Mouse (Mus musculus): ENCODE results near the gene Ltb. TPM values are rescaled to one million over a fixed set of nuclear protein-coding genes. Genes with fewer than 3 reads are reported as not detected.

The Ltb gene
- polyA plus RNA-seq, 1 experiment from 2014 or later = 0.63 TPM

- Histone ChIP-seq H3K9me3 (replicated peaks) (no peaks in the 10 kb centered on the region), H3K27me3 (replicated peaks) (peaks cover 44% of the 10 kb centered on the region), H3K27ac (replicated peaks) (no peak overlapping the region), H3K4me1 (peaks cover 16% of the 10 kb centered on the region), H3K36me3 (no peaks in the 10 kb centered on the region), H3K9ac (replicated peaks) (no peak overlapping the region), H3K4me2 (no peak overlapping the region), H3K4me3 (replicated peaks) (no peak overlapping the region)
- WGBS = 47% methylated on average over 6 of the region's 6 CpGs
- ATAC-seq (ENCODE audit: low FRiP score) = no peak
These were observed 2.9 kb downstream of the Ltb start for GRCm38 (mm10) chr17:35197126-35197525.

- peaks cover 16% of the 10 kb centered on the region for H3K4me1 ChIP-seq
- no peaks in the 10 kb centered on the region for H3K9me3 ChIP-seq (replicated peaks)
- ATAC-seq (ENCODE audit: low FRiP score) = no peak
- peaks cover 44% of the 10 kb centered on the region for H3K27me3 ChIP-seq (replicated peaks)
- H3K9ac ChIP-seq (replicated peaks) = no peak overlapping the region
- no peak overlapping the region for H3K4me2 ChIP-seq
- H3K4me3 ChIP-seq (replicated peaks) = no peak overlapping the region
- WGBS = 71% methylated on average over 7 of the region's 7 CpGs
- H3K27ac ChIP-seq (replicated peaks) = no peak overlapping the region
- H3K36me3 ChIP-seq = no peaks in the 10 kb centered on the region
These were observed 3.8 kb downstream of the Ltb start for GRCm38 (mm10) chr17:35198029-35198428.

GRCm38 (mm10) chr17:35198946-35199345 is 4.7 kb downstream of the Ltb start:
- Histone ChIP-seq H3K4me3 (replicated peaks) (no peak overlapping the region), H3K9ac (replicated peaks) (no peak overlapping the region), H3K27ac (replicated peaks) (no peak overlapping the region), H3K36me3 (no peaks in the 10 kb centered on the region), H3K27me3 (replicated peaks) (peaks cover 50% of the 10 kb centered on the region), H3K9me3 (replicated peaks) (no peaks in the 10 kb centered on the region), H3K4me1 (peaks cover 16% of the 10 kb centered on the region), H3K4me2 (no peak overlapping the region)
- ATAC-seq (ENCODE audit: low FRiP score) = no peak
- WGBS = 21% methylated on average over 8 of the region's 8 CpGs

- Histone ChIP-seq H3K4me3 (replicated peaks) (no peak overlapping the region), H3K27me3 (replicated peaks) (peaks cover 48% of the 10 kb centered on the region), H3K4me2 (no peak overlapping the region), H3K9me3 (replicated peaks) (no peaks in the 10 kb centered on the region), H3K27ac (replicated peaks) (no peak overlapping the region), H3K36me3 (no peaks in the 10 kb centered on the region), H3K4me1 (peaks cover 10% of the 10 kb centered on the region), H3K9ac (replicated peaks) (no peak overlapping the region)
- WGBS = 90% methylated on average over 11 of the region's 11 CpGs
- ATAC-seq (ENCODE audit: low FRiP score) = no peak
These were observed 6.2 kb downstream of the Ltb start for GRCm38 (mm10) chr17:35200398-35200797.

GRCm38 (mm10) chr17:35201128-35201527 is 6.9 kb downstream of the Ltb start:
- no peaks in the 10 kb centered on the region for H3K9me3 ChIP-seq (replicated peaks)
- H3K4me1 ChIP-seq = peaks cover 3% of the 10 kb centered on the region
- no peak overlapping the region for H3K9ac ChIP-seq (replicated peaks)
- 77% methylated on average over 11 of the region's 11 CpGs for WGBS
- no peak for ATAC-seq (ENCODE audit: low FRiP score)
- no peak overlapping the region for H3K4me2 ChIP-seq
- H3K36me3 ChIP-seq = no peaks in the 10 kb centered on the region
- H3K4me3 ChIP-seq (replicated peaks) = no peak overlapping the region
- peaks cover 41% of the 10 kb centered on the region for H3K27me3 ChIP-seq (replicated peaks)
- no peak overlapping the region for H3K27ac ChIP-seq (replicated peaks)

GRCm38 (mm10) chr17:35201787-35202186 is 7.5 kb downstream of the Ltb start, which contains the start of gene Tnf:
Tnf (minus strand) TSS chr17:35202007.
- no peak within 1 kb of the TSS for H3K27ac ChIP-seq (replicated peaks)
- 37% methylated on average over 13 of the region's 13 CpGs for WGBS
- ATAC-seq (ENCODE audit: low FRiP score) = no peak
- H3K27me3 ChIP-seq (replicated peaks) = peaks cover 35% of the 10 kb centered on the region
- no peak within 1 kb of the TSS for H3K9ac ChIP-seq (replicated peaks)
- H3K4me2 ChIP-seq = no peak within 1 kb of the TSS
- no peak within 1 kb of the TSS for H3K4me3 ChIP-seq (replicated peaks)
- H3K36me3 ChIP-seq = no peaks in the 10 kb centered on the region
- H3K9me3 ChIP-seq (replicated peaks) = no peaks in the 10 kb centered on the region
- H3K4me1 ChIP-seq = no peaks in the 10 kb centered on the region

- no peak for ATAC-seq (ENCODE audit: low FRiP score)
- peaks cover 30% of the 10 kb centered on the region for H3K27me3 ChIP-seq (replicated peaks)
- no peaks in the 10 kb centered on the region for H3K9me3 ChIP-seq (replicated peaks)
- H3K36me3 ChIP-seq = no peaks in the 10 kb centered on the region
- no peak overlapping the region for H3K4me3 ChIP-seq (replicated peaks)
- H3K4me1 ChIP-seq = no peaks in the 10 kb centered on the region
- H3K27ac ChIP-seq (replicated peaks) = no peak overlapping the region
- no peak overlapping the region for H3K4me2 ChIP-seq
- no peak overlapping the region for H3K9ac ChIP-seq (replicated peaks)
- 82% methylated on average over 4 of the region's 4 CpGs for WGBS
These were observed 8.2 kb downstream of the Ltb start for GRCm38 (mm10) chr17:35202442-35202841.

GRCm38 (mm10) chr17:35204494-35205379 is 10.5 kb downstream of the Ltb start, which contains the start of gene Lta:
Lta (minus strand) TSS chr17:35205351.
- no peaks in the 10 kb centered on the region for H3K4me1 ChIP-seq
- ATAC-seq (ENCODE audit: low FRiP score) = no peak
- no peak within 1 kb of the TSS for H3K4me3 ChIP-seq (replicated peaks)
- no peaks in the 10 kb centered on the region for H3K9me3 ChIP-seq (replicated peaks)
- H3K27me3 ChIP-seq (replicated peaks) = peaks cover 24% of the 10 kb centered on the region
- no peaks in the 10 kb centered on the region for H3K36me3 ChIP-seq
- H3K4me2 ChIP-seq = no peak within 1 kb of the TSS
- 36% methylated on average over 20 of the region's 20 CpGs for WGBS
- H3K27ac ChIP-seq (replicated peaks) = no peak within 1 kb of the TSS
- H3K9ac ChIP-seq (replicated peaks) = no peak within 1 kb of the TSS

- 56% methylated on average over 10 of the region's 10 CpGs for WGBS
- ATAC-seq (ENCODE audit: low FRiP score) = no peak
- no peaks in the 10 kb centered on the region for H3K36me3 ChIP-seq
These were observed 11.1 kb downstream of the Ltb start for GRCm38 (mm10) chr17:35205380-35205769.

GRCm38 (mm10) chr17:35209785-35210535 is 15.7 kb downstream of the Ltb start:
- ATAC-seq (ENCODE audit: low FRiP score) = no peak
- Histone ChIP-seq H3K4me1 (no peaks in the 10 kb centered on the region), H3K27me3 (replicated peaks) (0 out of 2 replicates have a peak, but pooled peaks cover 5% of the 10 kb centered on the region), H3K36me3 (no peaks in the 10 kb centered on the region), H3K27ac (replicated peaks) (no peak overlapping the region), H3K9me3 (replicated peaks) (no peaks in the 10 kb centered on the region), H3K9ac (replicated peaks) (no peak overlapping the region), H3K4me2 (no peak overlapping the region), H3K4me3 (replicated peaks) (no peak overlapping the region)
- WGBS = 76% methylated on average over 12 of the region's 12 CpGs

More at GRCm38 (mm10) chr17:35205380-35205769, 11.1 kb downstream of the Ltb start:
- H3K4me3 ChIP-seq (replicated peaks) = no peak overlapping the region
- no peaks in the 10 kb centered on the region for H3K9me3 ChIP-seq (replicated peaks)
- H3K4me1 ChIP-seq = no peaks in the 10 kb centered on the region
- peaks cover 24% of the 10 kb centered on the region for H3K27me3 ChIP-seq (replicated peaks)
- H3K4me2 ChIP-seq = no peak overlapping the region
- H3K27ac ChIP-seq (replicated peaks) = no peak overlapping the region
- no peak overlapping the region for H3K9ac ChIP-seq (replicated peaks)

GRCm38 (mm10) chr17:35210593-35210992 is 16.4 kb downstream of the Ltb start:
- H3K9me3 ChIP-seq (replicated peaks) = no peaks in the 10 kb centered on the region
- no peak overlapping the region for H3K9ac ChIP-seq (replicated peaks)
- no peak overlapping the region for H3K27ac ChIP-seq (replicated peaks)
- ATAC-seq (ENCODE audit: low FRiP score) = no peak
- 74% methylated on average over 3 of the region's 3 CpGs for WGBS
- no peaks in the 10 kb centered on the region for H3K27me3 ChIP-seq (replicated peaks)
- no peak overlapping the region for H3K4me3 ChIP-seq (replicated peaks)
- no peaks in the 10 kb centered on the region for H3K36me3 ChIP-seq
- H3K4me2 ChIP-seq = no peak overlapping the region
- H3K4me1 ChIP-seq = no peaks in the 10 kb centered on the region

GRCm38 (mm10) chr17:35213071-35213470 is 18.8 kb downstream of the Ltb start:
- Histone ChIP-seq H3K27ac (replicated peaks) (no peak overlapping the region), H3K9me3 (replicated peaks) (no peaks in the 10 kb centered on the region), H3K36me3 (no peaks in the 10 kb centered on the region), H3K27me3 (replicated peaks) (no peaks in the 10 kb centered on the region), H3K9ac (replicated peaks) (no peak overlapping the region), H3K4me1 (no peaks in the 10 kb centered on the region), H3K4me3 (replicated peaks) (no peak overlapping the region), H3K4me2 (no peak overlapping the region)
- 93% methylated on average over 5 of the region's 5 CpGs for WGBS
- no peak for ATAC-seq (ENCODE audit: low FRiP score)

Data from neural tube, embryonic 15.5 days (tissue).